Mouse (Mus musculus) intestine, postnatal 0 days (tissue): ENCODE measurements around the gene Rpl11. TPM values are rescaled to one million over a fixed set of nuclear protein-coding genes. Genes with fewer than 3 reads are reported as not detected.

Experiments used
- ATAC-seq: fragments of 200-750 bp; cut with Nextera tagmentation; 2 replicates; pipeline ENCODE4 v1.8.0; 2017; ENCODE audit warnings: mild to moderate bottlenecking, moderate TSS enrichment, moderate library complexity
- H3K27ac ChIP-seq: fragments of 300-500 bp; sonication (generic); 2 replicates; pipeline ENCODE4 v1.5.1; 2014; ENCODE audit warnings: mild to moderate bottlenecking, low read depth, low read length, moderate library complexity
- H3K27me3 ChIP-seq: fragments of 300-500 bp; sonication (generic); replicated peaks from 2 replicates; pipeline ENCODE4 v1.6.1; 2014; ENCODE audit warnings: low read length, mixed read lengths; ENCODE audit not compliant: control insufficient read depth, insufficient read depth
- H3K36me3 ChIP-seq: fragments of 300-500 bp; sonication (generic); 2 replicates; pipeline ENCODE4 v1.6.1; 2014; ENCODE audit warnings: mild to moderate bottlenecking, moderate library complexity; ENCODE audit not compliant: control insufficient read depth, insufficient read depth
- H3K4me1 ChIP-seq: fragments of 300-500 bp; sonication (generic); replicated peaks from 2 replicates; pipeline ENCODE4 v1.6.1; 2014; ENCODE audit warnings: antibody characterized with exemption, low read length, mixed read lengths; ENCODE audit not compliant: control insufficient read depth, insufficient read depth
- H3K4me2 ChIP-seq: fragments of 300-500 bp; sonication (generic); replicated peaks from 2 replicates; pipeline ENCODE4 v1.6.1; 2014; ENCODE audit warnings: low read depth, mild to moderate bottlenecking, moderate library complexity
- H3K4me3 ChIP-seq: fragments of 300-500 bp; sonication (generic); 2 replicates; pipeline ENCODE4 v1.5.1; 2014; ENCODE audit warnings: low read depth, low read length
- H3K9ac ChIP-seq: fragments of 300-500 bp; sonication (generic); 2 replicates; pipeline ENCODE4 v1.6.1; 2014; ENCODE audit warnings: mild to moderate bottlenecking, low read depth, low read length
- H3K9me3 ChIP-seq: fragments of 300-500 bp; sonication (generic); 2 replicates; pipeline ENCODE4 v1.6.1; 2016; ENCODE audit warnings: mixed run types; ENCODE audit not compliant: control insufficient read depth
- CTCF ChIP-seq: sonication (generic); IDR thresholded peaks from 2 replicates; pipeline ENCODE4 v1.5.1; 2016; ENCODE audit warnings: low read depth, mild to moderate bottlenecking, control low read depth, antibody characterized with exemption, moderate library complexity
- WGBS: fragments of 180-500 bp; shearing (Covaris S2); extraction: QIAGEN DNeasy Blood & Tissue Kit; methylation state at CpG from one replicate; pipeline ENCODE4 v1.1.7; 2014; 5-methylcytosine and 5-hydroxymethylcytosine counted together
- polyA plus RNA-seq: library from polyadenylated mRNA; unstranded; fragments of >200 nt; fragmentation: Nextera tagmentation; extraction: Ambion mirVana; gene quantifications from 2 replicates; pipeline ENCODE4 v1.2.1, GENCODE M21; 2015

The Rpl11 gene
- polyA plus RNA-seq, 1 experiment from 2014 or later = 276 TPM

DNA sequence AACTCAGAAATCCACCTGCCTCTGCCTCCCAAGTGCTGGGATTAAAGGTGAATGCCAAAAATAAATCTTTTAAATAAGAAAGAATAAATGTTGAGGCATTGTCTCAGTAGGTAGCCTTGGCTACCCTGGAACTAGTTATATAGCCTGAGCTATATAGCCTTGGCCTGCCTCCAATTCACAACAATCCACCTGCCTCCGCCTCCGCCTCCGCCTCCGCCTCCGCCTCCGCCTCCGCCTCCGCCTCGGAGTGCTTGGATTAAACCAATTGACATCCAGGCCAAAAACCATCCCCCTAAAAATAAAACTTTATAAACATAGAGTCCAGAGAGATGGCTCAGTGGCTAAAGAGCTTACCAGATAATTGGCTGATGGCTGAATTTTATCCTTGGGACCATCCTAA is 30.3 kb downstream of the Rpl11 start:
- Histone ChIP-seq H3K27ac (no peak overlapping the region), H3K9ac (no peak overlapping the region)
- WGBS = 91% methylated on average over 9 of the region's 9 CpGs

DNA sequence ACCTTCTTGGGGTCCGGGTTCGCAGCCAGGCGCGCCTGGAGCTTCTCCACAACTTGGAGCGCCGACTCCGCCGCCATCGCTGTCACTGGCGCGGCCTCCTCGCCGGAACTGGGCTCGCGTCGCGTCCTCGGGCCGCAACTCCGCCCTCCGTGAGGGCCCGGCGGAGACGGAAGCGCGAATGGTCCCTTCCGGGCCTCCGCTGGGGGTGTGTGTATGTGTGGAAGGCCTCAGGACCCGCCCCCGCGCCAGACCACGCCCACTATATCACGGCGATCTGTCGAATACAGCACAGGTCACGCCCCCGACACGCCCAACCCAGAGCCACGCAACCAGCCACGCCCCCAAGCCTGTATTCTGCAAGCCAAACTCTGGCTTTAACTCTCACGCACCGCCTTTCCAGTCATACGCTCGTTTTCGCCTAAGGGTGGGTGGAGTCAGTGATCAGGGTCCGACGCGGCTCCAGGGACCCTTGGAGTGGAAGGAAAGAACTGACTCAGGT is 31.6 kb downstream of the Rpl11 start, which contains the start of gene Eloa:
Gene Eloa, minus strand, starts transcription at position 215 of the 499 bp plus-strand sequence.
- Histone ChIP-seq H3K36me3 (no peaks in the 10 kb centered on the region), H3K4me3 (peak within 1 kb of the TSS; percentile 92), H3K9ac (peak within 1 kb of the TSS; percentile 99), H3K27me3 (no peaks in the 10 kb centered on the region), H3K9me3 (no peaks in the 10 kb centered on the region), H3K4me2 (peak within 1 kb of the TSS; percentile 69), H3K4me1 (no peaks in the 10 kb centered on the region; the same call in 1 of the 2 replicates), H3K27ac (peak within 1 kb of the TSS; percentile 75)
- 0 out of 2 replicates have a peak, but pooled peaks have one; percentile 12 for TF ChIP-seq CTCF
- peak; percentile 99 for ATAC-seq
- WGBS = under 1% methylated on average over 48 of the region's 48 CpGs

More for the DNA sequence above, 30.3 kb downstream of the Rpl11 start:
- Histone ChIP-seq H3K4me3 (no peak overlapping the region), H3K36me3 (no peaks in the 10 kb centered on the region), H3K4me2 (no peak overlapping the region), H3K27me3 (no peaks in the 10 kb centered on the region), H3K4me1 (no peaks in the 10 kb centered on the region; the same call in 1 of the 2 replicates), H3K9me3 (no peaks in the 10 kb centered on the region)
- no peak for TF ChIP-seq CTCF
- ATAC-seq = no peak

DNA sequence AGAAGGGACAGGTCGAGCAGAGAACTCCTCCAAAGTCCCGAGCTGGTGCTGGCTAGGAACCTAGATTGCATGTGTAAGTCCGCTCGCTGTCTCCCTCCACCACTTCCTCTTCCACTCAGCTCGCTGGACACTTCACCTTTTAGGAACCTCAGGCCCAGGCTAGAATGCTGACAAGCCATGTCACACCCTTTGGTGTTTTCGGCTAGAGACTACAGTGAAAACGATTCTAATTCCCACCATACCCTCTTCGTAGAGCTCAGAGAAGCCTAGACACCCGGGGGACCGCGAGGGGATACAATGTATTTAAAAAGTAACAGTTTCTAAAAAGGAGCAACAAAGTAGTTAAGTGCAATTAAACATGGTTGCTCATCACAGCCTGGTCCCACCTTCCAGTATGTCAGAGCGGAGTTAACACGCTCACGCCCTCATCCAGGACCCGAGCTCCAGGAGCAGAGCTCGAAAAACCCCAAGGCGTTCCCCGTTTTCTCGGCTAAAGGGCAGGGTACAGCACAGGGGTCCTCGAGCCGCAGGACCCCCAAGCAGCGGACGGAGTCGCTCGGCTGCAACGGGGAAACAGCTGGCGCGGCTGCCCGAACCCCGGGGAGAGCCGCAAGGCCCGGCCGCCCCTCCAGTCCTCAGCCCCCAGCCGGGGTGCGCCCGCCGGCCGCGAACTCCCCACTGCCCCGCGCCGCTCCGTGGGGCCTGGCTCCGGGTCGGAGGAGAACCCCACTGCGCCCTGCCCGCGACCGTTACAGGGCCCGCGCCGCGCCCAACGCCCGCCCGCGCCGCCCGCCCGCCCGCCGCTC is 32.3 kb downstream of the Rpl11 start:
- peak; percentile 65 for ATAC-seq
- peak overlapping the region; percentile 75 for H3K27ac ChIP-seq
- H3K4me3 ChIP-seq = peak overlapping the region; percentile 92
- WGBS = 1% methylated on average over 58 of the region's 62 CpGs
- H3K4me1 ChIP-seq = no peaks in the 10 kb centered on the region; the same call in 1 of the 2 replicates
- H3K27me3 ChIP-seq = no peaks in the 10 kb centered on the region
- H3K36me3 ChIP-seq = no peaks in the 10 kb centered on the region
- H3K4me2 ChIP-seq = peak overlapping the region; percentile 69
- H3K9me3 ChIP-seq = no peaks in the 10 kb centered on the region
- peak overlapping the region; percentile 99 for H3K9ac ChIP-seq
- no peak for TF ChIP-seq CTCF

DNA sequence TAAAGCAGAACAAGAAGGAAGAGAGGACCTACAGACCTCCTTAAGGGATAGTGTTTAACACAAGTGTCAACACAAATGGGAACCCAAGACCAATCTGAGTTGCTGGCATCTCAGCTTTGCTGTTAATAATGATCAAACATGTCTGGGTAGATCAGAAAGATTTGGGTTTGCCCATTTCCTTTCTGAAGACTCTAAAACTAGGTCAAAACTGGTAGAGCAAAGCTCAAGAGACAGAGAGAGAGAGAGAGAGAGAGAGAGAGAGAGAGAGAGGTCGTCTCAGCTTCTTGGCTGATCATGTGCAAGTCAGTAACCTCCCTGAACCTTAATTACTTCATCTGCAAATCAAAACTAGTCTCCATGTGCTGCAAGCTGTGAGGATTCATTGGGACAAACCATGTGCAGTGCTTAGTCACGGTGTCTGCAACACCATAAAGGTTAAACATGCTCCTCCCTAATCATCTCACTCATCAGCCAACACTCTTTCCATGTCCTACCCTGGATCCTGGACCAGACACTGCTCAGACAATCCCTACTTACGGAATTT is 37.1 kb downstream of the Rpl11 start:
- no peak overlapping the region for H3K9ac ChIP-seq
- H3K4me1 ChIP-seq = no peaks in the 10 kb centered on the region; the same call in 1 of the 2 replicates
- H3K27ac ChIP-seq = no peak overlapping the region
- no peaks in the 10 kb centered on the region for H3K9me3 ChIP-seq
- 64% methylated on average over 3 of the region's 3 CpGs for WGBS
- no peak for ATAC-seq
- H3K4me3 ChIP-seq = no peak overlapping the region
- H3K27me3 ChIP-seq = no peaks in the 10 kb centered on the region
- H3K36me3 ChIP-seq = peaks cover 24% of the 10 kb centered on the region
- H3K4me2 ChIP-seq = no peak overlapping the region
- no peak for TF ChIP-seq CTCF

DNA sequence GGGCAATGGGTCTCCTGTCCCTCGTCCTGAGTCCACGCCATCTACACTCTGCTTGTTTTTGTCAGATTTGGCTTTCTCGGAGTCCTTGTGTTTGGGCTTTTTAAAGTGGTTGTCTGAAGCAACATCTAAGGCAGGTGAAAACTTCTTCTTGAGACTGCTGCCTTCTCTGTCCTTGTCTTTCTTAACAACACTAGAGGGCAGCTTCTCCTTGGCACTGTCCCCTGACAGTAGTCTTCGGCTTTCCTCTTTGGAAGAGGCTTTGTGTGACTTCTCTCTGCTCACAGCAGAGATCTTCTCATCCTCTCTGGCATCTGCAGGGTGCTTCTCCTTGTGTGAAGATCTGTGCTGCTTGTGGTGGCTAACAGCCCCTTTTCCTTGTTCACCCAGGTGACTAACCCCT is 42.6 kb downstream of the Rpl11 start:
- Histone ChIP-seq H3K4me1 (no peaks in the 10 kb centered on the region), H3K27me3 (no peaks in the 10 kb centered on the region), H3K36me3 (peaks cover 73% of the 10 kb centered on the region), H3K27ac (peak overlapping the region; percentile 28; the same call in 1 of the 2 replicates), H3K9me3 (no peaks in the 10 kb centered on the region), H3K4me2 (no peak overlapping the region), H3K4me3 (no peak overlapping the region), H3K9ac (no peak overlapping the region)
- TF ChIP-seq CTCF = no peak
- ATAC-seq = no peak
- WGBS = 82% methylated on average over 4 of the region's 4 CpGs

DNA sequence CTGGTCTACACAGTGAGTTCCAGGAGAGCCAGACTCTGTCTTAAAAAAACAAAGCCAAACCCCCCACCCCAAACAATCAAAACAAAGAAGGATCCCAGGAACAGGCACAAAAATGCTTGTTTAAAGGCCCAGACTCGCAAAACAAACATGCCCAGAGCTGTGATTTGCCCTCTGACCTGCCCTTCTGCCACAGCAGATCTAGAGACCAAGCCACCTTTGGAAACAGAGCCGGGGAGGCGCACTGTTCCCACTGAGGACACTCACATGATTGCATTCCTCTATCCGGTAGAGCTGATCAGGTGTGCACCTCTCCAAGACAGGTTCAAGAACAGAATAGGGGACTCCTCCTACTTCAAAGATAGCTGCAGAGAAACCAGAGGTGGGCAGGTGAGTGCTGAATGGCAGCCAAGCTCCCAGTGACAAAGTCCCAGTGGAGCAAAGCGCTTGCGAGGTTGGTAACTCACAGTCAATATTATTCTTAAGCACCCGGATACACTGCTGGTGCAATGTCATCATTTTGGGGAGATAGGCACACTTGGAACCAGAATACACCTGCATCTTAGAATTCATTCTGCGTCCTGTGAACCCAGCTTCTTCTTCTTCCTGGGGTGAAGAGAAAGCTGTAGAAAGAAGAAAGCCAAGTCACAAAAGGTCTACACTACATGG is 44.3 kb downstream of the Rpl11 start:
- H3K4me3 ChIP-seq = no peak overlapping the region
- no peaks in the 10 kb centered on the region for H3K27me3 ChIP-seq
- WGBS = 87% methylated on average over 8 of the region's 8 CpGs
- no peaks in the 10 kb centered on the region for H3K4me1 ChIP-seq
- no peak for ATAC-seq
- no peak overlapping the region for H3K27ac ChIP-seq
- no peak overlapping the region for H3K9ac ChIP-seq
- peaks cover 89% of the 10 kb centered on the region for H3K36me3 ChIP-seq
- H3K4me2 ChIP-seq = no peak overlapping the region
- TF ChIP-seq CTCF = no peak
- H3K9me3 ChIP-seq = no peaks in the 10 kb centered on the region
